Mouse (Mus musculus) forebrain, embryonic 10.5 days (tissue): Measurements from ENCODE around the gene Atp8a2. TPM values are rescaled to one million over a fixed set of nuclear protein-coding genes. Genes with fewer than 3 reads are reported as not detected.
"Not testable (repeated sequence)": the region's sequence is repeated elsewhere in the genome, so short reads cannot be mapped to it uniquely, and the experiment has no call there.

ENCODE experiments used
- DNase-seq: peaks from one replicate; pipeline ENCODE4 v3.0.0-alpha.2; 2017; ENCODE audit warnings: low spot score; ENCODE audit errors: extremely low spot score
- H3K27ac ChIP-seq: fragments of 300-500 bp; sonication (generic); 2 replicates; pipeline ENCODE4 v1.5.1; 2016; ENCODE audit warnings: mild to moderate bottlenecking
- H3K27me3 ChIP-seq: fragments of 300-500 bp; sonication (generic); 2 replicates; pipeline ENCODE4 v1.6.1; 2016; ENCODE audit warnings: mild to moderate bottlenecking; ENCODE audit not compliant: poor library complexity, severe bottlenecking
- H3K36me3 ChIP-seq: fragments of 300-500 bp; sonication (generic); replicated peaks from 2 replicates; pipeline ENCODE4 v1.6.1; 2016; ENCODE audit warnings: mild to moderate bottlenecking, moderate library complexity
- H3K4me1 ChIP-seq: fragments of 300-500 bp; sonication (generic); 2 replicates; pipeline ENCODE4 v1.6.1; 2016
- H3K4me3 ChIP-seq: fragments of 300-500 bp; sonication (generic); 2 replicates; pipeline ENCODE4 v1.5.1; 2016; ENCODE audit warnings: mild to moderate bottlenecking, moderate library complexity
- H3K9me3 ChIP-seq: fragments of 300-500 bp; sonication (generic); 2 replicates; pipeline ENCODE4 v1.6.1; 2016; ENCODE audit warnings: mild to moderate bottlenecking, moderate library complexity
- WGBS: fragments of 180-500 bp; shearing (Covaris S2); methylation state at CpG from one replicate; pipeline ENCODE4 v1.1.7; 2016; 5-methylcytosine and 5-hydroxymethylcytosine counted together
- polyA plus RNA-seq: library from polyadenylated mRNA; unstranded; fragments of >200 nt; fragmentation: Nextera tagmentation; extraction: Ambion mirVana; gene quantifications from 2 replicates; pipeline ENCODE4 v1.2.1, GENCODE M21; 2016

Gene Atp8a2
- polyA plus RNA-seq, 1 experiment from 2014 or later, result 2.8 TPM

GRCm38 (mm10) chr14:59967847-59968550, 229.0 kb downstream of the Atp8a2 start:
- Histone ChIP-seq H3K4me3 (no peak overlapping the region), H3K36me3 (no peaks in the 10 kb centered on the region), H3K27ac (no peak overlapping the region), H3K27me3 (peaks cover 76% of the 10 kb centered on the region), H3K9me3 (no peaks in the 10 kb centered on the region), H3K4me1 (peaks cover 37% of the 10 kb centered on the region)
- 83% methylated on average over 8 of the region's 8 CpGs for WGBS
- no peak for DNase-seq

DNA sequence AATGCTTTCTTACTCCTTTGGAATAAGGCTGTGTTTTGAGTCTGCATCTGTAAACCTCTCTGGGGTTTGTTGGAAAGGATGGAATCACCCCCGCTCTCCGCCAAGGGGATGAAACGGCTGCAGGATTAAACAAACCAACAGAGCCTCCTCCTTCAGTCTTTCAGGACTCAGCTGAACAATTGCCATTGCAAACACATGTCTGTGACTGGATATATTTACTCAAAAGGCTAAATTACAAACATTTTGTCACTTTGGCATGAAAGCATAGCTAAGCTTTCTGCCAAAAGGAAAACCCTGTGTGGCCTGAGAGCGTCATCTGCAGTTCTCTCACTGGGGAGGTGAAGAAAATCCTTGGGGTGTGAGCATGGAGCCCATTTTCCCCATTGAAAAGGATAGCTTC, 230.0 kb downstream of the Atp8a2 start:
- peaks cover 66% of the 10 kb centered on the region for H3K27me3 ChIP-seq
- peaks cover 37% of the 10 kb centered on the region for H3K4me1 ChIP-seq
- no peaks in the 10 kb centered on the region for H3K36me3 ChIP-seq
- no peak for DNase-seq
- no peak overlapping the region for H3K27ac ChIP-seq
- H3K4me3 ChIP-seq, result no peak overlapping the region
- 83% methylated on average over 4 of the region's 4 CpGs for whole genome bisulfite sequencing
- H3K9me3 ChIP-seq, result no peaks in the 10 kb centered on the region

DNA sequence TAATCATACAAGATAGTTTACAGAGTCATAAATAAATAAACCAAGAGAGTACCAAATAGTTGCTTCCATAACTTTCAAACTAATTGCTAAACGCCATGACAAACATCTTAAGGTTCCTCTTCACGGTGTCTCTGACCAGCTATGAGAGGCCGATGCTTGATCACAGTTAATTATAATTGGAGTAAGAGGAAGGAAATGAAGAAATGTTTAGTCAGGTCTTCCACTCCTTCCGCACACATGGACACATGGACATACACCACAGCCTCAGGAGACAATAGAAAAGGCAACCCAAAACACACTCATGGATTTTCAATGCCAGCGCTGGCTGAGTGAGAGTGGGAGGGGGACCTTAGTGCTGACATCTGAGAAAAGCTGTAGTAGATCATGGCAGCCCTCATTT, 232.4 kb downstream of the Atp8a2 start:
- 93% methylated on average over 5 of the region's 5 CpGs for WGBS
- no peaks in the 10 kb centered on the region for H3K36me3 ChIP-seq
- DNase-seq, result no peak
- H3K27me3 ChIP-seq, result peaks cover 63% of the 10 kb centered on the region
- H3K27ac ChIP-seq, result no peak overlapping the region
- peaks cover 36% of the 10 kb centered on the region for H3K4me1 ChIP-seq
- no peak overlapping the region for H3K4me3 ChIP-seq
- no peaks in the 10 kb centered on the region for H3K9me3 ChIP-seq

- no peaks in the 10 kb centered on the region for H3K36me3 ChIP-seq
- WGBS, result 63% methylated on average over 9 of the region's 9 CpGs
- peaks cover 30% of the 10 kb centered on the region for H3K27me3 ChIP-seq
- peaks cover 23% of the 10 kb centered on the region for H3K4me1 ChIP-seq
- H3K27ac ChIP-seq, result no peak overlapping the region
- no peak for DNase-seq
- no peaks in the 10 kb centered on the region for H3K9me3 ChIP-seq
- H3K4me3 ChIP-seq, result no peak overlapping the region
Measured at GRCm38 (mm10) chr14:59960961-59961360, 236.0 kb downstream of the Atp8a2 start.

DNA sequence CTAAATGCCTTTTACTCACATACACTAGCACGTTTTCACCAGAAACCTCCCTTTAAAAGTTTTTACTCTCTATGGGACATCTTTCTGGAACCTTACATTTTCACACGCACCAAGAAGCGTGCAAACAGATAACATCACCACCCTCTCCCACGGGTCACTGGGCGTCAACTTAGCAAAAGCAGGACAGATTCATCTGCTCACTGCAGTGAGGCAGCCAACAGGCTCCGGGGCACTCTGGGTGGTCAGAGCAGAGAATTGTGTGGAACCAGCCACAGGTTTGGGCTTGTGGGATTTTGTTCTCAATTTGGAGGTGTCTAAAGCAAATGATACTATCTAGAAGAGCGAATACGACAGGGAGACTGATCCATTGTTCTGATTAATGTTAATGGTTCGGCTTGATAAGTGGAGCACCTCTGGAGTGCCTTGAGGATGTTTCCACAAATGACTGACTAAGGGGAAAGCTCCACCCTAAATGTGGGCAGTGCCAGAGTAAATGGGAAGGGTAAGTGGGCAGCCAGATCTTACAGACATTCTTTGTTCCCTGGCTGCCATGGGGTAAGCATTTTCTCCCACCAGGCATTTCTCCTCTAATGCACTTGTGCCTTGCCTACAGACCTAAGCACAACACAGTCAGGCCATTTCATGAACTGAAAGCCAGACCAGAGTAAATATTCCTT, 236.6 kb downstream of the Atp8a2 start:
- Histone ChIP-seq H3K9me3 (no peaks in the 10 kb centered on the region), H3K4me1 (peaks cover 23% of the 10 kb centered on the region), H3K27ac (0 out of 2 replicates have a peak overlapping the region, but pooled peaks have one; percentile 44), H3K27me3 (peaks cover 24% of the 10 kb centered on the region), H3K4me3 (no peak overlapping the region), H3K36me3 (no peaks in the 10 kb centered on the region)
- no peak for DNase-seq
- 74% methylated on average over 9 of the region's 9 CpGs for WGBS

- no peak overlapping the region for H3K4me3 ChIP-seq
- 0 out of 2 replicates have a peak overlapping the region, but pooled peaks have one; percentile 17 for H3K27ac ChIP-seq
- peaks cover 17% of the 10 kb centered on the region; the same call in 1 of the 2 replicates for H3K27me3 ChIP-seq
- H3K36me3 ChIP-seq, result no peaks in the 10 kb centered on the region
- no peak for DNase-seq
- H3K4me1 ChIP-seq, result peaks cover 23% of the 10 kb centered on the region
- no peaks in the 10 kb centered on the region for H3K9me3 ChIP-seq
- WGBS, result 67% methylated on average over 8 of the region's 8 CpGs
Measured at GRCm38 (mm10) chr14:59959723-59960122, 237.3 kb downstream of the Atp8a2 start.

DNA sequence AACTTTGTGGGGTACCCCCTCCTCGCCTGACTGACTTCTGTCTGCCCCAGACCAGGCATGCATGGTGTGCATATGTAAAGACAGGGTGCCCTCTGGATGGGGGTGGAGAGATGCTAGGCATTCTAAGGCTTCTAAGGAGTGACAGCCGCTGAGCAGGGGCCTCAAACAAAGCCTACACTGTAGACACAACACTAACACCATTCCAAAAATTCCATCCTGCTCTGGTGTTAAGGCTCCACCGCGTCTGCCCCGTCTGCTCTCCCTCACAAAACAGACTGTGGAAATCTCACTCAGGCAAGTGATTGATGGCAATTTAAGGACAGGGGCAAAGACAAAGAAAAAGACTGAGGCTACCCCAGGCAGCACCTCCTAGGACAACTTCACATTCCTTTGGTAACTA, 247.0 kb downstream of the Atp8a2 start:
- DNase-seq, result no peak
- 0 out of 2 replicates have a peak, but pooled peaks cover 3% of the 10 kb centered on the region for H3K27me3 ChIP-seq
- no peaks in the 10 kb centered on the region for H3K36me3 ChIP-seq
- 18% methylated on average over 5 of the region's 5 CpGs for WGBS
- H3K4me1 ChIP-seq, result peaks cover 10% of the 10 kb centered on the region
- no peak overlapping the region; the same call in 1 of the 2 replicates for H3K27ac ChIP-seq
- H3K4me3 ChIP-seq, result no peak overlapping the region
- peaks cover 5% of the 10 kb centered on the region; the same call in 1 of the 2 replicates for H3K9me3 ChIP-seq

- DNase-seq, result peak; percentile 77
- Histone ChIP-seq H3K4me3 (no peak overlapping the region), H3K9me3 (no peaks in the 10 kb centered on the region), H3K27ac (0 out of 2 replicates have a peak overlapping the region, but pooled peaks have one; percentile 11), H3K27me3 (peaks cover 22% of the 10 kb centered on the region), H3K4me1 (peaks cover 37% of the 10 kb centered on the region), H3K36me3 (no peaks in the 10 kb centered on the region)
- 33% methylated on average over 7 of the region's 7 CpGs for WGBS
Measured at GRCm38 (mm10) chr14:59942864-59943611, 253.9 kb downstream of the Atp8a2 start.

- no peaks in the 10 kb centered on the region for H3K9me3 ChIP-seq
- peaks cover 37% of the 10 kb centered on the region for H3K4me1 ChIP-seq
- H3K4me3 ChIP-seq, result no peak overlapping the region
- no peak for DNase-seq
- peaks cover 22% of the 10 kb centered on the region for H3K27me3 ChIP-seq
- H3K36me3 ChIP-seq, result no peaks in the 10 kb centered on the region
- WGBS, result 71% methylated on average over 2 of the region's 2 CpGs
- 0 out of 2 replicates have a peak overlapping the region, but pooled peaks have one; percentile 20 for H3K27ac ChIP-seq
Measured at GRCm38 (mm10) chr14:59942199-59942598, 254.8 kb downstream of the Atp8a2 start.

- no peaks in the 10 kb centered on the region for H3K9me3 ChIP-seq
- no peak overlapping the region for H3K4me3 ChIP-seq
- no peaks in the 10 kb centered on the region for H3K27me3 ChIP-seq
- DNase-seq, result no peak
- 55% methylated on average over 6 of the region's 6 CpGs for WGBS
- H3K36me3 ChIP-seq, result no peaks in the 10 kb centered on the region
- H3K4me1 ChIP-seq, result peaks cover 15% of the 10 kb centered on the region
- H3K27ac ChIP-seq, result no peak overlapping the region
Measured at GRCm38 (mm10) chr14:59932355-59932754, 264.6 kb downstream of the Atp8a2 start.

DNA sequence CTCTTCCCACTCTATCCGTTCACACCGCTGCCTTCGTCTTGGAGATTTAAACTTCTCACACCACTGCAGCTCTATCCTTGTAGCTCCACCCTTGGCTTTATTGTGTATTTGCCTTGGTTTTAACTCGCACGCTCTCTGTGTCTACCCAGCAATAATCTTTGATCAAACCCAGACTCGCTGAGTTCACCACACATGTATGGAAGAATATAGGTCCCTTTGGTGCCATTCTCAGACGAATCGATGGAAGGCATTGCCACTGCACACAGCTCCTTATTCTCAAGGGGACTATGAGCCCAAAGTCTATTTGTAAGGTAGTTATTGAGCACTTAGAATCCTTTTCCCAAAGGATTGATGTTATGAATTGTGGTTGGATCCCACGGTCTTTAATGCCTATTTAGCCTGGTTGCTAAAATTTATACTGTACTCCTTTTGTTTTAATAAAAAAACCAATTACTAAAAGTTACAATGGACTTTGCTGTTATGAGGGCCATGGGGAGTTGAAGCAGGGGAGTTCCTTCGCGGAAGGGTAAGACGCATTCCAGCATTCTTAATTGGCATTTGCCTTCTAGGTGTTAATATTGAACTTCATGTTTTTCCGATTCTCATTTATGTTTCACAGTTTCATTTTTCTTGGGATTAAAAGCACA, 265.4 kb downstream of the Atp8a2 start:
- Histone ChIP-seq H3K9me3 (no peaks in the 10 kb centered on the region), H3K4me3 (no peak overlapping the region), H3K4me1 (peaks cover 14% of the 10 kb centered on the region), H3K36me3 (no peaks in the 10 kb centered on the region), H3K27ac (no peak overlapping the region), H3K27me3 (no peaks in the 10 kb centered on the region)
- 95% methylated on average over 13 of the region's 13 CpGs for WGBS
- no peak for DNase-seq

DNA sequence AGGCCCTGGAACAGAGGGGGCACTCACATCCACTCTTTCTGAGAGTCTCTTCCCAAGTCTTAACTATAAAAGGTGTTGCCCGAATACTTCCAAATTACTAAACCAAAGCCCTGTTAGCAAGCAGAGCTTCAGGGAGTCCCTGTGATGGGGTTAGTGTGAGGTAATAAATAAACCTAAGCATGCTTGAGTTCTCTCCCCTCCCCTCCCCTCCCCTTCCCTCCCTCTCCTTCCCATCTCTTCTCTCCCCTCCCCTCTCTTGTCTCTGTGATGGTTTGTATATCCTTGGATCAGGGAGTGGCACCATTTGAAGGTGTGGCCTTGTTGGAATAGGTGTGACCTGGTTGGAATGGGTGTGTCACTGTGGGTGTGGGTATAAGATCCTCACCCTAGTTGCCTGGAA, 267.8 kb downstream of the Atp8a2 start:
- not testable (repeated sequence) for H3K4me1 ChIP-seq, H3K27me3 ChIP-seq, H3K4me3 ChIP-seq, H3K27ac ChIP-seq, H3K9me3 ChIP-seq, H3K36me3 ChIP-seq, DNase-seq
- WGBS, result 82% methylated on average over 1 of the region's 1 CpGs
